Mouse (Mus musculus): ENCODE results near the gene Lrit2.

The Lrit2 gene

GRCm38 (mm10) chr14:37111371-37111770 is 43.6 kb downstream of the Lrit2 start:
- DNase-seq (ENCODE audit: low spot score in 2 of 2): no peak

- DNase-seq (ENCODE audit: low spot score in 2 of 2): no peak
Measured at GRCm38 (mm10) chr14:37112931-37113330, 45.2 kb downstream of the Lrit2 start.

- DNase-seq (ENCODE audit: low spot score in 2 of 2): no peak
Measured at GRCm38 (mm10) chr14:37113922-37114321, 46.2 kb downstream of the Lrit2 start, which contains the start of gene 2610528A11Rik. Gene 2610528A11Rik (minus strand): TSS chr14:37114022.

DNA sequence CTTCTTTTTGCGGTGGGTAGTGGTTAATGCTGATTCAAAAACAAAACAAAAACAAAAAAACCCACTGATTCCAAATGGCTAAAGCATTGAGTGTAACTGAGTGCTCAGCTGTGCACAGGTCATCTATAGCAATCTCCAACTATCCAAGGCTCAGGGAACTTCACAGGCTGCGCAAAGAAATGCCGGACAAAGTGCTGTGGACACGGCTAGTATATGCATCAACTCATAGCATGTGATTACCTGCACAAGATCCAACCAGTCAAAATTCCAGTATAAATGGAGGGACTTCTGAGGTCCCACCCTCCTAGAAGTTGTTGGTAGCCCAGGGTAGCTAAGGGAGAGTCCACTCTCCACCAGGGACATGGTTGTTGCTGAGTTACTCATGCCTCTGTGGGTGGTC is 51.5 kb downstream of the Lrit2 start:
- DNase-seq (ENCODE audit: low spot score in 2 of 2): no peak
